Mouse (Mus musculus): ENCODE measurements around the gene Gm49450.
"Not testable (repeated sequence)": the region's sequence is repeated elsewhere in the genome, so short reads cannot be mapped to it uniquely, and the experiment has no call there.

The Gm49450 gene

GRCm38 (mm10) chr15:98985240-98985981, 32.1 kb upstream of the Gm49450 start:
- peak; percentile 100 for DNase-seq

GRCm38 (mm10) chr15:98984681-98985080, 31.3 kb upstream of the Gm49450 start:
- peak; percentile 88 for DNase-seq

- DNase-seq = peak; percentile 88
These were observed 30.2 kb upstream of the Gm49450 start for GRCm38 (mm10) chr15:98983431-98984081.

GRCm38 (mm10) chr15:98982100-98982499, 28.7 kb upstream of the Gm49450 start:
- peak; percentile 91 for DNase-seq

GRCm38 (mm10) chr15:98980012-98980614, 26.8 kb upstream of the Gm49450 start:
- DNase-seq = peak; percentile 80

GRCm38 (mm10) chr15:98978409-98979172, 25.2 kb upstream of the Gm49450 start:
- DNase-seq = peak; percentile 77

GRCm38 (mm10) chr15:98977759-98978408, 24.5 kb upstream of the Gm49450 start:
- DNase-seq = peak; percentile 98

- peak; percentile 89 for DNase-seq
These were observed 23.7 kb upstream of the Gm49450 start for GRCm38 (mm10) chr15:98976763-98977758.

- no peak for DNase-seq
These were observed 19.8 kb upstream of the Gm49450 start for GRCm38 (mm10) chr15:98973015-98973614.

- DNase-seq = not testable (repeated sequence)
These were observed 18.4 kb upstream of the Gm49450 start for GRCm38 (mm10) chr15:98971576-98972320.

- DNase-seq = no peak
These were observed 17.8 kb upstream of the Gm49450 start for GRCm38 (mm10) chr15:98971111-98971510.

- DNase-seq = no peak
These were observed 16.2 kb upstream of the Gm49450 start for GRCm38 (mm10) chr15:98969372-98970101.

- DNase-seq = no peak
These were observed 15.5 kb upstream of the Gm49450 start for GRCm38 (mm10) chr15:98968701-98969371.

- DNase-seq = no peak
These were observed 6.2 kb upstream of the Gm49450 start for GRCm38 (mm10) chr15:98959531-98959930.

- no peak for DNase-seq
These were observed 5.6 kb upstream of the Gm49450 start for GRCm38 (mm10) chr15:98958901-98959420.

- DNase-seq = no peak
These were observed 4.1 kb upstream of the Gm49450 start for GRCm38 (mm10) chr15:98957475-98957874.

GRCm38 (mm10) chr15:98956000-98956399, 2.6 kb upstream of the Gm49450 start:
- DNase-seq = no peak

- no peak for DNase-seq
These were observed 2.0 kb upstream of the Gm49450 start for GRCm38 (mm10) chr15:98955324-98955723.

Measured in heart, adult 11 months (tissue).